Mouse (Mus musculus) urinary bladder, adult 18-20 months (tissue): Measurements from ENCODE around the gene B3gnt5.
"Not testable (repeated sequence)": the region's sequence is repeated elsewhere in the genome, so short reads cannot be mapped to it uniquely, and the experiment has no call there.

Source experiments
- DNase-seq, 2 experiments: peaks; one replicate each; pipeline ENCODE4 v3.0.0; 2022; ENCODE audit warnings: low spot score in 2 of 2, mixed read lengths in 2 of 2

The B3gnt5 gene

DNA sequence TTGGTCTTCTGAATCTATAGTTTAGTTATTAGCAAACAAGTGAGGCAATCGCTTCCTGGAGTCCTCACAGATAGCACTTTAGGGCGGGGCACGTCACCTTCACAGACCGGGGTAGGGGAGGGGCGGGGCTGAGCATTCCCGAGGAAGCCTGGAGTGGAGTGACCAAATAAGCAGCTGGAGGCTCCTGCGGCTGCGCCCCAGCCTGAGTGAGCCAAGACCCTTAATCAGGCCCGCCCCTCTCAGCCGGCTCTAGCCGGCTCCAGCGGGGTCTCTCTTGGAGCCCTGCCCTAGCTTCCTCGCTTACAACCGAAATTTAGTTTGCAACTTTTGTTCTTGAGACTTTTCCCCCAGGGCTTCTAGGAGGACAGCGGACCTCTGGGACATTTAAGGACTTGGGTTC is at the start of gene B3gnt5:
Gene B3gnt5, plus strand, starts transcription at position 135 of the 400 bp plus-strand sequence.
- DNase-seq, result no peak

DNA sequence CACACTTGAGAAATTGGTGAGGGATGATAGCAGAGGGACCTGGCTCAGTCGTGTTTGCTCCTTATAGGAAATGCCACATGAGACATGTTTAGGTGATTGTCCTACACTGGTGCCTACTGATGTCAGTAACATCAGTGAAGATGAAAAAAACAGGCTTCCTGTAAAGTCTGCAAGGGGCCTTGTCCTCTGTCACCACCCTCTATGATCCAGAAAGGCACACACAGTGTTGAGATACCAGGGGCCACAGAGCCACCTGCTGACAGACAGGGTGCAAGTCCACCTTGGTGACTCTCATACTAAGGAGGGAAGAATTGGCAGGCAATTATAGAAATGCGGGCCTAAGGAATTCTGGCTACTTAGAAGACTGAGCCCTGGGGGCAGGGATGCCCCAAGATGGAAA is 39.0 kb upstream of the B3gnt5 start:
- DNase-seq, result no peak

DNA sequence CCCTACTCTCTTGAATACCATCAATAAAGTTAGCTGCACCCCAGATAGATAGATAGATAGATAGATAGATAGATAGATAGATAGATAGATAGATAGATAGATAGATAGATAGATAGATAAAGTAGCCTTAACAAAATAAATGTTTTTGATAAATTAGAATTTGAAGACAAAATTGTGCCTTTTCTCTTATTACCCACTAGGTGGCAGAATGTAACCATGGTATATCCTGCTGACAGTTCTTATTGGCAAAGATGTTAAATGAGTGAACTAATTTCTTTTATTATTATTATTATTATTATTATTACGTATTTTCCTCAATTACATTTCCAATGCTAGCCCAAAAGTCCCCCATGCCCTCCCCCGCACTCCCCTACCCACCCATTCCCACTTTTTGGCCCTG is 35.9 kb upstream of the B3gnt5 start:
- not testable (repeated sequence) for DNase-seq

DNA sequence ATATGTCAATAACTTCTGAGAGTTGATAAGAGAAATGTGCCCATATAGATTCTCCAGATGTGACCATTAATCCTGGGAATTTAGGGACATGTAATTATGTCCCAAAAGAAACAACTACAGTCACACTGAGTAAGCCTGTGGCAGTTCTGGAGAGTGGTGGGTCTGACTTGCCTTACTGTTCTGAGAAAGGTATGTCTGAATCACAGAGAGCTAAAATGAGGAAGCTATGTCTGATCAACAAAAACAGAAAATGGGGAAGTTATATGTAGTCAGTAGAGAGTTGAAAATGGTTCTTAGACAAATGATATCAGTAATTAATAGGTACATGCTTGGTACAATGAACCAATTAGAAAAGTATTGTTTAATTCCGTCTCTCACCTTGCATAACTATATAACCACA is 27.1 kb upstream of the B3gnt5 start:
- DNase-seq, result no peak

DNA sequence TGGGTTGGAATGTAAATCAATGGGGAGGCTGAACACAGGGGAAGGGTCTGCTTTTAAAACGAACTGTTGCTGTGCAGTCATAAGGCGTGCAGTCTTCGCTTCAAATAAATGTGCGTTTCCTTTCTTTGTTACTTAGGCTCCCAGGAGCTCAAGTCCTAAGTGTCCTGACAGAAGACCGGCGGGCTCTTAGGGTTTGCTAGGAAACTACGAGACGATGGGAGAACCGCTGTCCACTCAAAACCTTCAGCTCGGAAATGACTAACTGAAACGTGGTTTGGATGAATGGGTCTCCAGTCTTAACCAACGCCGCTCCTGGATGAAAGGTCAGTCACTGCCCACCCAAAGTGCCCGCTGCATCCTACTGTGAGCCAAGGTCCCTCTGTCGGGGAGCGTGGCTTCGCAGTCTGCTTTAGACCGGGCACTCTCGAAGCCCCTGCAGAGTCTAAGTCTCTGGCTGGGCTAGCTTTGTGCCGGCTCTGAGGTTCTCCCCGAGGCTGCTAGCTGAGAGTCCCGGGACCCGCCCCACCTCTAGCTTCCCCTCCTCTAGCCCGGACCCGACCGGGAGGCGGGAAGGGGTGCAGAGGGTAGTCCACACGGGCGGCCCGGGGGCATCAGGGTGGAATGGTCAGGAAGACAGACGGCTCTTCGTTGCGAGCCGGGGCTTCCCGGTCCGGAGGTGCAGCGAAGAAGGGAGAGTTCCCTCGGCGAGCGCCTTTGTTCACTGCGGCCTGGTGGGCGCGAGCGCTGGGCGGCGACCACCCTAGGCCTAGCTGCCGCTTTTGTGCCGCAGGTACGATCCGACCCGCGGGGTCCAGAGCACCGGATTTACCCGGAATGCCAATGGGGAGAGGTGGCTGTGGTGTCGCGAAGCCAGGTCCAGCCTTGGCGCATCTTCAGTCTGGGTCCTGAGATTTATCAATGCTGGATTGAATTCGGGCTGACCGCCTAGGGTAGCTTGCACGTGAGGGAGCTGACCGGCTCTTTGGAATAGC is 793 bp downstream of the B3gnt5 start:
- DNase-seq, result peak in 1 of 2 experiments; percentile 21

DNA sequence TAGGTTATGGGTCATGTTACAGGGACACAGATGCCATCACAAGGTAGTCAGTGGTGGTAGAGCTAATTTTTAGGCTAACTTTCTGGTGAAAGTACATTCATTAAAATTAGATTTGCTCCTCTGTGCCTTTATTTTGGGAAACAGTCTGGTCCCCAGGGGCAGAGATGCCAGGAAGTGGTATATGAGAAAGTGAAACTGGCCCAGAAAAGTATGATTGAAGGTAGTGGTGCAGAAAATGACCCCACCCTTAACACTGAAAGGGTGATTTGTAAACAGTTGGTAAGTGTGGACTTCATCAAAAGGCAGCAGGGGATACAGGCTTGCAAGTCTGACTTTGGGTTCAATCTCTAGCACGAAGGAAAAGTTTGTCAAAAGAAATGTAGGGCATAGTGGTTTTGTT is 1.7 kb downstream of the B3gnt5 start:
- no peak for DNase-seq

DNA sequence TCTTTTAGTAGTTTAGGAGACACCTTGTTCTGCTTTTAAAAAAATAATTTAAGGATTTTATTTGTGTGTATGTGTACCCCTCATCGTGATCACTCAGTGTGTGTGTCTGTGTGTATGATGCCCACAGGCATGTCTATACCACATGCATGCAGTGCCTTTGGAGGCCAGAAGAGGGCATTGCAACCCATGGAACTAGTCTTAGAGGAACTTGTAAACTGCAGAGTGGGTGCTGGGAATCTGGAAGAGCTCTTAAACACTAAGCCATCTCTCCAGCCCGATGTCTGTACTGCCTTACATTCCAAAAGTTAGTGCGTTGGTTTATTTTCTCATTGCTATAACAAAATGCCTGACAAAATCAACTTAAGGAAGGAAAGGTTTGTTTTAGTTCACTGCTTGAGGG is 6.1 kb downstream of the B3gnt5 start:
- DNase-seq, result no peak

DNA sequence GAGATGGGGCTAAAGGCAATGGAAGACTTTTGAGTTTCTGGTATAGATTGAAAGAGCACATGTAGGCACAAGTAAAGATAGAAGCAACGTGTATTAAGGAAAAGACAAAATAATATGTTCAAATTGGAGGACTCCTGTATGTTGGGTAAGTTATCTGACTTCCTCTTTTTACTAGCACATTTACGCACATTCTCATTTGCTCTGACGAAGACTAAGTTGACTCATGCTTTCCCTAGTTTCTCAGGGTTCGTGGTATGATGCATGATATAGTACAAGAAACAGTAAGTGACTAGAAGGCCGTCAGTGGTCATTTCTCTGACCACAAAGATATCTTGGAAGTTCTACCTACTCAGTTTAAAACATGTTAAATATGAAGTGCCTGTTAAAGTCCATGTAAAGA is 8.0 kb downstream of the B3gnt5 start:
- no peak for DNase-seq

DNA sequence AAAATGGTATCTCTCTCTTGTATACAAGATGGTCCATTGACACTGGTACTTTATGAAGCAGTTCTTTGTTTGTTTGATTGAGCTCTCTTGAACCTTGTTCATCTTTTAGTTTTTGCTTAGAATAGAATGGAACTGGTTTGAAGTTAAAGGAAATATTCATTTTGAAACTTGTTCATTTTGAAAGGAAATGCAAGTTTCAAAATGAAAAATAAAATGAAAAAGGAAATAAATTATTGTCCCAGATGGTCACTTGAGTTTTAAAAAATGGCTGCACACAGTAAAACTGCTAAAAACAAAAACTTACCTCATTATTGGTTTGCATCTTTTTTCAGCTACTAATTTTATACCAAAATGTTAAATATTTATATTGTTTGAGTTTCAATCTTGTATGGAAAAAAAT is 12.0 kb downstream of the B3gnt5 start:
- DNase-seq, result no peak

DNA sequence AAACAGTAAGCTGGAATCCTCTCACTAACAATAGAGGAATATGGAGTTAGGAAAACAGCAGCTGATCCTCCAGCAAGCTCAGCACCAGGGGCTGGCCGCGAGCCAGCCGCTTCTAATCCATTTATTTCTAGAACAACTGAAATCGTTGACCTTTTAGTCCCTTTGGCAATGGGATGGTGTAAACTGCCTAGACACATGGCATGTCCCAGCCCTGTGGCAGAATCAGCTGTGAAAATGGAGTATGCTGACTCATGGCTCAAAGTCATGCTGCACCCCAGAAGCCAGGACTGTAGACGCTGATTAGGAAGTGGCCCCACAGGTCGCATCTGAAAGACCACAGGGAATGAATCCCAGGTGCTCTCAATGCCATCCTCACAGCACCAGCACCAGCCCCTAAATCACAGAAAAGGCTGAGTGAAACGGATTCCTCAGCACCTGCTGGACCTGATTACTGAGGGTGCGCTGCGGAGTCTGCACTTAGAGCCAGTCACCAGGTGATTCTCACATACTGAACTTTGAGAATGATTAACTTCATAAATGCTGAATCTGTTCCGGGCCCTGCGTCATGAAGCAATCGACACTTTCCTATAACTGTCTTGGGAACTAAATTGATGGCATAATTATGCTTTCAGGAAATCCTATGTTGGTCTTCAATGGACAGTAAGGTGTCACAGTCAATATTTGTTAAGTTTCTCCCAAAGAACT is 26.5 kb downstream of the B3gnt5 start:
- DNase-seq, result no peak

DNA sequence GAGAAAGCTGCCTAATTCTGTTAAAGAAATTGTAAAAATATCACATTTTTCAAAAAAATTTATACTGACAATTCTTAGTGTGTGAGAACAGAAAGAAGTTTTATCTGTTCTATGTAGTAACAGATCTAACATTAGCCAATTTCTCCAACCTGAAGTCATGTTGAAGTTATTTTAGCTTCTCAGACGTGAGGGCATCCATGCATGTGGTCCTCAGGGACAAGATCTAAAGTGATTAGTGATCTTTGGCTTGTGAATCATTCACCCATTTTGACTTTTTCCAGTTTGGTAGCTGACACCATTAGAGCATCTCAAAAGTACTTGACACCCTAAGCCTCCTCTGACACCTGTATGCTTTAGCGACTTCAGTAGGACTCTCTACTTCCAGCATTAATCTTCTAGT is 29.9 kb downstream of the B3gnt5 start:
- DNase-seq, result no peak

DNA sequence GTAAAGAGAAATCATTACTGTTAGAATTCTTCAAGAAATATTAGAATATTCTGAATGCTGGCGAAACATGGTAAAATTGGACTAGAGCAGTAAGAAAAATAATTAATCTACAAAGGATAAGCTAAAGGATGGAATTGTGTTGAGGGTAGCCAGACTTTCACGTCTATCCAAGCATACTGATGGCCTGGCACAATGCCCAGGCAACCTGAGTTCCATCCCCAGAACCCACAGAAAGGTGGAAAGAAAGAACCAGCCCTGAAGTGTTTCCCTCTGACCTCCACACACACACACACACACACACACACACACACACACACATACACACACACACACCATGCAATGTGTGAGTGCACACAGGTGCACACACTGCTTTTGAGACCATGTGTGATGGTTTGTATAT is 58.8 kb downstream of the B3gnt5 start:
- no peak for DNase-seq
